Mouse (Mus musculus) ovary, adult 18-20 months (tissue): ENCODE measurements around the gene Chst4.

Experiments
- DNase-seq: peaks from one replicate; pipeline ENCODE4 v3.0.0; 2022; ENCODE audit warnings: low spot score, mixed read lengths

The Chst4 gene

GRCm38 (mm10) chr8:110039659-110040058, at the start of gene Chst4:
Gene Chst4, minus strand, starts transcription at chr8:110039740.
- DNase-seq = no peak

- DNase-seq = no peak
Measured at GRCm38 (mm10) chr8:110082416-110083105, 43.0 kb upstream of the Chst4 start.

- peak; percentile 46 for DNase-seq
Measured at GRCm38 (mm10) chr8:110079282-110080221, 40.0 kb upstream of the Chst4 start, which contains the start of gene Zfp612. Gene Zfp612, plus strand, starts transcription at chr8:110079746.

- DNase-seq = no peak
Measured at GRCm38 (mm10) chr8:110074496-110074895, 35.0 kb upstream of the Chst4 start.

GRCm38 (mm10) chr8:110071600-110071999, 32.1 kb upstream of the Chst4 start:
- DNase-seq = no peak

- no peak for DNase-seq
Measured at GRCm38 (mm10) chr8:110069706-110070105, 30.2 kb upstream of the Chst4 start.

GRCm38 (mm10) chr8:110065676-110066075, 26.1 kb upstream of the Chst4 start:
- no peak for DNase-seq

GRCm38 (mm10) chr8:110064606-110065365, 25.2 kb upstream of the Chst4 start:
- DNase-seq = no peak

GRCm38 (mm10) chr8:110064161-110064560, 24.6 kb upstream of the Chst4 start:
- no peak for DNase-seq

GRCm38 (mm10) chr8:110058207-110058606, 18.7 kb upstream of the Chst4 start:
- no peak for DNase-seq

GRCm38 (mm10) chr8:110051208-110051607, 11.7 kb upstream of the Chst4 start:
- no peak for DNase-seq

GRCm38 (mm10) chr8:110040509-110040908, 969 bp upstream of the Chst4 start:
- no peak for DNase-seq

- DNase-seq = no peak
Measured at GRCm38 (mm10) chr8:110039216-110039615, 324 bp downstream of the Chst4 start.

- no peak for DNase-seq
Measured at GRCm38 (mm10) chr8:110036156-110036555, 3.4 kb downstream of the Chst4 start.

GRCm38 (mm10) chr8:110034331-110034730, 5.2 kb downstream of the Chst4 start:
- DNase-seq = no peak

GRCm38 (mm10) chr8:110033771-110034170, 5.8 kb downstream of the Chst4 start:
- DNase-seq = peak; percentile 26

- DNase-seq = no peak
Measured at GRCm38 (mm10) chr8:110022768-110023344, 16.7 kb downstream of the Chst4 start.

GRCm38 (mm10) chr8:110022081-110022480, 17.5 kb downstream of the Chst4 start:
- DNase-seq = no peak

- DNase-seq = no peak
Measured at GRCm38 (mm10) chr8:110010868-110011267, 28.7 kb downstream of the Chst4 start.

- DNase-seq = no peak
Measured at GRCm38 (mm10) chr8:110008995-110009446, 30.5 kb downstream of the Chst4 start.

- DNase-seq = no peak
Measured at GRCm38 (mm10) chr8:110008228-110008994, 31.1 kb downstream of the Chst4 start.
